Mouse (Mus musculus) embryo, embryonic 10 days (tissue): ENCODE data around the gene Gm4631.
"Not testable (repeated sequence)": the region's sequence is repeated elsewhere in the genome, so short reads cannot be mapped to it uniquely, and the experiment has no call there.

Source experiments
- DNase-seq: peaks from one replicate; pipeline ENCODE4 v3.0.0-alpha.2; 2015; ENCODE audit warnings: low spot score

Gene Gm4631

DNA sequence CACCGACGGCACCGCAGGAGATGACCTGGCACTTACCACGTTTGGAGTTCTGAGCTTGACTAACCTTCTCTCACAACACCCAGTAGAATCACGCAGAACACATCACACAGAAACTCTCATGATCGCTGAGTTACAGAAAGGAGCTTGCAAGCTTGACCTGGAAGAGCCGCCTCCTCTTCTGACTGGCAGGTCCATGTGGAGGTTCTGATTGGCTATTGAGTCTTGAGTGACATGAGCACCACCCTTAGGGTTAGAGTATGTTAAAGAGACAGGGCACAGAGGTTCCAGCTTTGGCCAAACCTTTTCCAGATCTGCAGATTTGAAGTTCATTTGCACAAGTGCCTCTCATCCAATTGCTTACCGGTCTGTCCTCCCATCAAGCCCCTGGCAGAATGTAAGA, at the start of gene Gm4631:
Gene Gm4631, minus strand, starts transcription at position 101 of the 400 bp plus-strand sequence.
- DNase-seq, result not testable (repeated sequence)

DNA sequence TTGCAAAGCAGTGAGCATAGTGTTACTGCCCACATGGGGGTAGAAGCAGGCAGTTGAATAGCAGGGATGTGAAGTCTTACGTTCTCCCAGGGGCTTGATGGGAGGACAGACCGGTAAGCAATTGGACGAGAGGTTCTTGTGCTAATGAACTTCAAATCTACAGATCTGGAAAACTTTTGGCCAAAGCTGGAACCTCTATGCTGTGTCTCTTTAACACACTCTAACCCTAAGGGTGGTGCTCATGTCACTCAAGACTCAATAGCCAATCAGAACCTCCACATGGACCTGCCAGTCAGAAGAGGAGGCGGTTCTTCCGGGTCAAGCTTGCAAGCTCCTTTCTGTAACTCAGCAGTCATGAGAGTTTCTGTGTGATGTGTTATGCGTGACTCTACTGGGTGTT, 34.1 kb upstream of the Gm4631 start, which contains the start of gene Zfp968:
Gene Zfp968, plus strand, starts transcription at position 301 of the 400 bp plus-strand sequence.
- DNase-seq, result not testable (repeated sequence)

DNA sequence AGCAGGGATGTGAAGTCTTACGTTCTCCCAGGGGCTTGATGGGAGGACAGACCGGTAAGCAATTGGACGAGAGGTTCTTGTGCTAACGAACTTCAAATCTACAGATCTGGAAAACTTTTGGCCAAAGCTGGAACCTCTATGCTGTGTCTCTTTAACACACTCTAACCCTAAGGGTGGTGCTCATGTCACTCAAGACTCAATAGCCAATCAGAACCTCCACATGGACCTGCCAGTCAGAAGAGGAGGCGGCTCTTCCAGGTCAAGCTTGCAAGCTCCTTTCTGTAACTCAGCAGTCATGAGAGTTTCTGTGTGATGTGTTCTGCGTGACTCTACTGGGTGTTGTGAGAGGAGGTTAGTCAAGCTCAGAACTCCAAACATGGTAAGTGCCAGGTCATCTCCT, 63.2 kb downstream of the Gm4631 start, which contains the start of gene Gm14440:
Gene Gm14440, plus strand, starts transcription at position 301 of the 400 bp plus-strand sequence.
- not testable (repeated sequence) for DNase-seq
